Mouse (Mus musculus): Measurements from ENCODE around the gene Hmcn1. TPM values are rescaled to one million over a fixed set of nuclear protein-coding genes. Genes with fewer than 3 reads are reported as not detected.

Gene Hmcn1
- polyA plus RNA-seq, 1 experiment from 2014 or later, result 1.3 TPM

DNA sequence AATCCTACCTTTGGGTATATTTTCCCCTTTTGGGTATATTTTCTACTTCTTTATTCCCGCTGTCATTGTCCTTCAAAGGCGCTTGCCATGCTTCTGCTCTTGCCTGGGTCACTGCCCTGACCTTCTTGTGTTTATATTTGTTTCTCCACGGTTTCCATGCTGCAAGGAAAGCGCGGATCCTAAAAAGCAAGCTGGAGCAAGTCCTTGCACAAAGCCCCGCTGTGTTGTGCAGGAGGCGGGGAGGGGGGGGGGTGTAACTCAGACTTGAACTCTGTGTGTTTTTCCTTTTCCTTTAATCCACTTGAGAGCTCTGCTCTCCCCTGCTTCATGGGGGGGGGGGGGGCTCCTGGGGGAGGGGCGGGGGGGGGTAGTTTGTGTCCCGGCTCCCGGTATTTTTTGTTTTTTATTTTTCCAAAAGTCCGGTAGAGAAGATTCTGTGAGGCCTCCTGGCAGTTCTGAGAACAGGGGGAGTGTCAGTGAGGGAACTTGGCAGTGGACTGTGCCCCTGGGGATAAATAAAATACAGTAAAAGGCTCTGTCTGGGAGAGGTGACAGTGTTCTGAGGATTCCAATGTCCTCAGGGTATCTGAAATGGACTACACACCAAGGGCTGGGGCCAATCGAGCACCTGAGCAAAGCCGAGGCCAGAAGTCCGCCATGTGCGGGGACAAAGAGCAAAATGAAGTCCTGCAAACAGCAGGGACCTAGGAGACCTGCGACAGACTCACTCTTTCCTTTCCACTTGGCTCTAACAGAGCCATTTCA lies 457.3 kb downstream of the Hmcn1 start:
- 29% methylated on average over 16 of the region's 16 CpGs for WGBS
- Histone ChIP-seq H3K4me1 (ENCODE audit: control insufficient read depth, insufficient read depth, low read depth, low read length) (0 out of 2 replicates have a peak, but pooled peaks cover 2% of the 10 kb centered on the region), H3K27ac (ENCODE audit: low read depth, low read length) (no peak overlapping the region), H3K9ac (ENCODE audit: low read depth, low read length) (no peak overlapping the region), H3K27me3 (replicated peaks; ENCODE audit: control insufficient read depth, insufficient read depth, low read length) (no peaks in the 10 kb centered on the region), H3K36me3 (ENCODE audit: control insufficient read depth, insufficient read depth, low read length) (no peaks in the 10 kb centered on the region), H3K4me3 (ENCODE audit: low read length) (no peak overlapping the region; the same call in 1 of the 2 replicates), H3K4me2 (ENCODE audit: low read length) (peak overlapping the region; percentile 40), H3K9me3 (ENCODE audit: control insufficient read depth, low read length) (0 out of 2 replicates have a peak, but pooled peaks cover 2% of the 10 kb centered on the region)
- ATAC-seq, result peak; percentile 75

DNA sequence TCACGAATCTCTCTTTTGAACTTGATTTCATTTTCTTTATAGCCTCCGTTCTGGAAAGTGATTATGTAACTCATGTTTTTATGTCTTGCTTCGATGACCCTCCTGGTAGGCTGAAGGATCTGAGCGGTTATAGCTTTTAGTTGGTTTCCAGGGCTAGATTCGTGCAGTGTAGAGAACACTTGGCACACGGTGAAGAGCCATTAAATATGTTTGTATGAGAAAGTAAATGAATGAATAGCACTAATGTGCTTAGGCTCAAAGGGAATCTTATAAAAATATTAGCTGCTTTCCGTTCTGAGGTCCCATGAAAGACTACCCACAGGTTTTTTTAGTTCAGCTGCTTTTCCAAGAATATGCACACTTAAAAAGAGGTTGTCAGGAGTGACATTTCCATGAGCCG lies 458.6 kb downstream of the Hmcn1 start:
- Histone ChIP-seq H3K9me3 (ENCODE audit: control insufficient read depth, low read length) (0 out of 2 replicates have a peak, but pooled peaks cover 2% of the 10 kb centered on the region), H3K9ac (ENCODE audit: low read depth, low read length) (no peak overlapping the region)
- WGBS, result 81% methylated on average over 8 of the region's 8 CpGs

DNA sequence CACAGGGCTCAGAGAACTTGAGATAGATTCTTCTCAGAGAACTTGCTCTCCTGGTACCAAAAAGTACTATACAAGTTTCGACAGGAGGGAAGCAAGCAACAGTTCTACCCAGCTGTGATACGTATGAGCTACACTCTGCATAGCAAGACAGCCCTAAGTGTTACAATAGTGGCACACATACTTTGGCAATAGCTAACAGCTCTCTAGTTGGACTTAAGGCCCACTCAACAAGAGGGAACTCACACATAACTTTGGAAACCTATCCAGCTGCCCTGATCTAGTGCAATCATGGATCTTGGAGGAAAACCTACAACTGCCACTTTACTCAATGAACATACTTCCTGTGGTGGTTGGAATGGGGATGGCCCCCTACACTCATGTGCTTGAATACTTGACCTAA lies 480.2 kb downstream of the Hmcn1 start:
- H3K27ac ChIP-seq (ENCODE audit: low read depth, low read length), result no peak overlapping the region
- H3K36me3 ChIP-seq (ENCODE audit: control insufficient read depth, insufficient read depth, low read length), result no peaks in the 10 kb centered on the region
- H3K9me3 ChIP-seq (ENCODE audit: control insufficient read depth, low read length), result no peaks in the 10 kb centered on the region
- H3K9ac ChIP-seq (ENCODE audit: low read depth, low read length), result no peak overlapping the region
- ATAC-seq, result no peak
- no peaks in the 10 kb centered on the region for H3K27me3 ChIP-seq (replicated peaks; ENCODE audit: control insufficient read depth, insufficient read depth, low read length)
- H3K4me2 ChIP-seq (ENCODE audit: low read length), result no peak overlapping the region
- H3K4me3 ChIP-seq (ENCODE audit: low read length), result no peak overlapping the region
- 95% methylated on average over 2 of the region's 2 CpGs for WGBS
- H3K4me1 ChIP-seq (ENCODE audit: control insufficient read depth, insufficient read depth, low read depth, low read length), result no peaks in the 10 kb centered on the region

More for the DNA sequence above, 458.6 kb downstream of the Hmcn1 start:
- ATAC-seq, result no peak
- H3K4me1 ChIP-seq (ENCODE audit: control insufficient read depth, insufficient read depth, low read depth, low read length), result 0 out of 2 replicates have a peak, but pooled peaks cover 2% of the 10 kb centered on the region
- no peak overlapping the region for H3K27ac ChIP-seq (ENCODE audit: low read depth, low read length)
- no peak overlapping the region for H3K4me3 ChIP-seq (ENCODE audit: low read length)
- H3K36me3 ChIP-seq (ENCODE audit: control insufficient read depth, insufficient read depth, low read length), result no peaks in the 10 kb centered on the region
- no peak overlapping the region for H3K4me2 ChIP-seq (ENCODE audit: low read length)
- H3K27me3 ChIP-seq (replicated peaks; ENCODE audit: control insufficient read depth, insufficient read depth, low read length), result no peaks in the 10 kb centered on the region

Other genes starting within 250 kb of the Hmcn1 start
- gene Gm47985, start 189.1 kb upstream of the Hmcn1 start, polyA plus RNA-seq (2015; fragmentation: Nextera tagmentation; extraction: Ambion mirVana), result not detected in 2 replicates
- not detected in 2 replicates for gene Gm8947, start 198.9 kb upstream of the Hmcn1 start, polyA plus RNA-seq (2015; fragmentation: Nextera tagmentation; extraction: Ambion mirVana)
- gene Gm47995, start 205.0 kb upstream of the Hmcn1 start, polyA plus RNA-seq (2015; fragmentation: Nextera tagmentation; extraction: Ambion mirVana), result not detected in 2 replicates
- not detected in 2 replicates for gene 3110040M04Rik, start 210.7 kb upstream of the Hmcn1 start, polyA plus RNA-seq (2015; fragmentation: Nextera tagmentation; extraction: Ambion mirVana)
- gene Gm47996, start 216.7 kb upstream of the Hmcn1 start, polyA plus RNA-seq (2015; fragmentation: Nextera tagmentation; extraction: Ambion mirVana), result not detected in 2 replicates